Mouse (Mus musculus) NIH3T3 (cell line): ENCODE measurements around the gene BC048403.
A peak's percentile ranks its signal among the peaks of the same experiment; 100 is the strongest.

ENCODE experiments used
- DNase-seq: peaks from one replicate; pipeline ENCODE4 v3.0.0-alpha.2; 2012; ENCODE audit warnings: low read depth

Gene BC048403

DNA sequence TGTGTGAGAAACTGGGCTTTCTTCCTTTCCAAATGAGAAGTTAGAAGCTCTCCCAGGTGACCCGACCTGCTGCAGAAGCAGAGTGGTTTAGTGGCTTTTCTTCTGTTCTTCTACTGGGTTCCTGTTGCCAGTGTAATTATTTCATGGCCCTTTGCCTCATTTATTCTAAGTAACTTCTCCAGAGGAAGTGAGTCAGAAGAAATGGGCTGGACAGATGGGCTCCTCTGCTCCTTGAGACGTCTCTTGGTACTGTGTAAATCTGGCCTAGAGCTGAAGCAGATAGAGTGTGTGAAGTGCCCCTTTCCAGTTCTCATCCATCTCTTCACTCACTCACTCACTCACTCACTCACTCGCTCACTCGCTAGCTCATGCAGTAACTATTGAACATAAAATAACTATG lies 16.9 kb downstream of the BC048403 start:
- DNase-seq, result no peak

GRCm38 (mm10) chr10:121759095-121759494 lies 19.4 kb downstream of the BC048403 start:
- peak; percentile 23 for DNase-seq

DNA sequence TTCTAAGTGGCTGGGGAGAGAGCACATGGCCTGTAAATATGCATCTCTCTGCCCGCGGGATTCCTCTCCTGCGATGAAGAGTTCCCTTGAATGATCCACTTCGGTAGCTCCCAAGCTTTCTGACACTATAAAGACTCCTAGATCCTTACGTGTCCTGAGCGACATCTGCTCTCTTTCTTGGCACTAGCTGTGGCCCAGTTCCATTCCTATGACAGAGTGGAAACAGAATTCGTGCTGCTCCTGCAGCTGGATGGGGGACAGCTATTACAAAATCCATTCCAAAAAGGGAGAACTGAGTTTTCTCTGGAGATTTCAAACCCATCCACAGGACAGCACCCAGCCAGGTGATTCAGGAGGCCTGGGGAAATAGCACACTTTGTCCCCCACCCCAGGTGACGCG lies 22.4 kb downstream of the BC048403 start:
- no peak for DNase-seq

- DNase-seq, result peak; percentile 24
Measured at GRCm38 (mm10) chr10:121763191-121763590, 23.5 kb downstream of the BC048403 start.

GRCm38 (mm10) chr10:121764469-121765173 lies 24.9 kb downstream of the BC048403 start:
- DNase-seq, result no peak

DNA sequence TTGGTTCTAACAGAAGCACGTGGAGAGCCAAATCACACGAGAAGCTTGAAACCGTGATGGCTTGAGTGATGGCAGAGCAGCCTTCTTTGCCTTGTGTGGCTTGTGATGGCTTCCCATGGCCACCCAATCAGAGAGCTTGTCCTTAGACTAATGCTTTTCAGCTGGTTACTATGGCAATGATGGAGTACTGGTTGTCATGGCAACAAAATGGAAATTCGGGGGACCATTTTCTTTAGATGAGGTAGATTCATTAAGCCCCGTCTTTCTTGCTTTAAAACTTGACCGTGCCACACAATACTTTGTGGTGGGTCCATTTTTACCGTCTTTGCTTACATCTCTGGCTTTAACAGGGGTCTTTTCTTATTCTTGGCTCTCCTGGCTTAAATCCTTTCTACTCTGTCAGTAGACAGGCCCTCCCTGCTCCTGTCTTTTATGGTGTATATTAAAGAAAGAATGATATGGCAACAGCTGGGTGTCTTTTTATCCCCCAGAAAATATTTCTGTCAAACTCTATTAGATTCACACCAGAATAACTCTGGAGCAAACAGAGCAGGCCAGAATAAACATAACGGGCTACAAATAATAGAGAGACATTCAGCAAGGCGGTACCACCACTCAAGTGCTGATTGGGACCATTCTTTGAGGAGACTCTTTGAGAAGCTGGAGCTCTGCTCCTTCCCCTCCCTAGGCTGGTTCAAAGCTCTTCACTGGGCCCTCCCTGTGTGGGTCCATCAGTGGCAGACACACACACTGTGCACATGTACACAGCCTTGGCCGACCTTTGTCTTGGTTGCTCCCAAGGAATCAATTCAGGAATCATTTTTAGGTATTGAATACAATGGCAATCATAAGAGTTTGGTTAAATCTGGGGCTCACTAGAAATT lies 25.7 kb downstream of the BC048403 start:
- no peak for DNase-seq

DNA sequence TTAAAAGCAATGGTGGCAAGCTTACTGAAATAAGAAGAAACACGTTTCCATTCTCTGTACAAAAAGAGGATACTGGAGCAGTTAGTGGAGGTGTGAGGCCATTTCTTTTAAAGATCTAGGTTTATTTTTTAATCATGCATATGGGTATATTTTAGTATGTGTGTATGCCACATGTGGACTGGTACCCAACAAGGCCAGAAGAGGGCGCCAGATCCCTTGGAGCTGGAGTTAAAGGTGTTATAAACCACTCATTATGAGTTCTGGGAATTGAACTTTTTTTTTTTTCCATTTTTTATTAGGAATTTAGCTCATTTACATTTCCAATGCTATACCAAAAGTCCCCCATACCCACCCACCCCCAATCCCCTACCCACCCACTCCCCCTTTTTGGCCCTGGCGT lies 27.6 kb downstream of the BC048403 start:
- peak; percentile 59 for DNase-seq

DNA sequence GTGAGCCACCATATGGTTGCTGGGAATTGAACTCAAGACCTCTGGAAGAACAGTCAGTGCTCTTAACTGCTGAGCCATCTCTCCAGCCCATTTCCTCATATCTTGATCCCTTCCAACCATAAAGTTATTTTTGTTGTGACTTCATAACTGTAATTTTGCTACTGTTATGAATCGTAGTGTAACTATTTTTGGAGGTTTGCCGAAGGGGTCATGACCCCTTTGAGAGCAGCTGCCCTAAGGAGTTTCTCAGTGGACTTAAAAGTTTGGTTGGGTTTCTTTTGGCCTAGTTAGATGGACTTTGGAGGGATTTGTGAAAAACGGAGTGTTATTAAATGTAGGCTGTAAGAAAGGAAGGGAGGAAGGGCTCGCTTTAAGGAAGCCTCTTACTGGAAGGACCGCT lies 30.0 kb downstream of the BC048403 start:
- DNase-seq, result peak; percentile 49

- DNase-seq, result peak; percentile 46
Measured at GRCm38 (mm10) chr10:121770624-121771577, 31.2 kb downstream of the BC048403 start.

DNA sequence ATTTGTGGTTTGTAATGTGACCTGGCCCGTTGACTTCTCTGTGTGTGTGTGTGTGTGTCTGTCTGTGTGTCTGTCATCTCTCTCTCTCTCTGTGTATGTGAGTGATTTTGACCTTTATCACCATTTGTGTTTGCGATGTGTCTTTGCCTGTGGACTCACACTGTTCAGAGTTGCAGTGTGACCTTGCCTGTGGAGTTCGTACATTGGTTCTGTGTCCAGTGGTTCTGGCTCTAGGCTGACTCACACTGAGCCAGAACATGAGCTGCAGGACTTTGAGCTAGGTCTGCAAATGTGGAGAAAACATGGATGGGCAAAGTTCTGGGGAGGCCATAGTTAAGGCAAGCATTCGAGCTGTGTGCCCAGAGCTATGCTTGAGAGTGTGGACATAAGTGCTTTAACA lies 34.1 kb downstream of the BC048403 start:
- DNase-seq, result no peak

GRCm38 (mm10) chr10:121775990-121776389 lies 36.3 kb downstream of the BC048403 start:
- DNase-seq, result no peak

DNA sequence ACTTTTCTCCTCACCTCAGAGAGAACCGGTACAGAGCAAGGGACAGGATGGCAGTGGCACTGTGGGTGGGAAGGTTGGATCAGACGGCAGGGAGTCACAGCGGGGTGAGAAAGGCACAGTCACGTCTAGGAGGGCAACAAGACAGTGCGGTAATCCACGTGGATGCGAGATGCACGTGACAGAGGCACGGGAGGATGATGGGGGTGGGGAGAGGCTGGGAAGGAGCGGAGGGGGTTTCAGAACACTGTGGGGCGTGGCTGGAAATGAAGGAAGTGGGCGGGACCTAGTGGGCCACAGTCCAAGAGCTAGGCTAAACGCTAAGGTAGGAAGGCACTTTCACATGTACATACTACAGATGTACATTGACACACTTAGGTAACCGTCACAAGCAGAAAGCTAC lies 41.4 kb downstream of the BC048403 start:
- no peak for DNase-seq

DNA sequence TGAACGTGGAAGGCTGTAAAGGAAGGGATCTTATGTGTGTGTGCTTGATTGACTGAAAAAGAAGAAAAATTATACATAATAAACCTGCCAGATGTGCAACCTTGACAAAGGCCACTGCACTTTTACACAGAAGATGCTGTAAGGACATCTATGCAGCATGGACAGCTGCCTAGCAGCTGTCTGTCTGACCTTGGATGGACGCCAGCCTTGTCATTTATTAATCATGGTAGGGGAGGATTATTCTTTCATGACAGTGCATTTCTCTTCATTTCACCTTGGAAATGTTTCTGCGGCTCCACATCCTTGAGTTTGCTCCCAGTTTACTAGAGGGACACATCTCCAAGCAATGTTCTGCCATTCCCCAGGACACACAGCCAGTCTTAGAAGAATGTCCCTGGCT lies 48.8 kb downstream of the BC048403 start:
- DNase-seq, result peak; percentile 41

- DNase-seq, result no peak
Measured at GRCm38 (mm10) chr10:121790078-121790477, 50.3 kb downstream of the BC048403 start.

DNA sequence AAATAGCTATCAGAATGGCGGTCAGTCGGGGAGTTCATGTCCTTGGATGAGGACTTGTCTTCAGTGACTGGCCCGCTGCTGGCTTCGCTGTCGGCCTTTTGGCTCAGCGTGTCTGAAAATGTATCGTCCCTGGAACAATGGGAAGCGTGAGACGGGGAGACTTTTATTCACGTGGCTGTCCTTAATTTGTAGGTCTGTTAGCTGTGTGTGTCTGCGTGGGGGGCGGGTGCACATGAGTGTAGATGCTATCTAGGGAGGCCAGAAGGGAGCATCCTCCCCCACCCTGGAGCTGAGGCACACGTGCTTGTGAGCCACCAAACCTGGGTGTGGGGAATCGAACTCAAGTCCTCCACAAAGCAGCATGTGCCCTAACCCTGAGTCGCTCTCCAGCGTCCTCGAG lies 52.9 kb downstream of the BC048403 start:
- no peak for DNase-seq

- no peak for DNase-seq
Measured at GRCm38 (mm10) chr10:121794486-121794885, 54.7 kb downstream of the BC048403 start.

GRCm38 (mm10) chr10:121796027-121796802 lies 56.5 kb downstream of the BC048403 start:
- DNase-seq, result peak; percentile 54

GRCm38 (mm10) chr10:121800041-121800440 lies 60.3 kb downstream of the BC048403 start:
- DNase-seq, result no peak
